Mouse (Mus musculus) heart, adult 8-10 months (tissue): Measurements from ENCODE around the gene Il11ra2. TPM values are rescaled to one million over a fixed set of nuclear protein-coding genes. Genes with fewer than 3 reads are reported as not detected.
"Not testable (repeated sequence)": the region's sequence is repeated elsewhere in the genome, so short reads cannot be mapped to it uniquely, and the experiment has no call there.

Source experiments
- DNase-seq: peaks from one replicate; pipeline ENCODE4 v3.0.0; 2022; ENCODE audit warnings: low spot score
- total RNA-seq, 4 experiments: library from RNA; stranded (reverse); gene quantifications; 2 replicates each; pipeline ENCODE4 v1.2.4; 2022

The Il11ra2 gene
- under 1 TPM in 1 of 4 experiments, not detected in 3; 0.23 TPM for total RNA-seq

GRCm38 (mm10) chr4:42661793-42662192, at the start of gene Il11ra2:
TSS of gene Il11ra2 (minus strand) at chr4:42661893.
- not testable (repeated sequence) for DNase-seq

- DNase-seq, result not testable (repeated sequence)
Measured at GRCm38 (mm10) chr4:42682183-42682524, 20.5 kb upstream of the Il11ra2 start.

GRCm38 (mm10) chr4:42681473-42682182, 19.9 kb upstream of the Il11ra2 start:
- not testable (repeated sequence) for DNase-seq

GRCm38 (mm10) chr4:42680374-42681356, 19.0 kb upstream of the Il11ra2 start:
- not testable (repeated sequence) for DNase-seq

GRCm38 (mm10) chr4:42679365-42679764, 17.7 kb upstream of the Il11ra2 start:
- DNase-seq, result not testable (repeated sequence)

GRCm38 (mm10) chr4:42675415-42675814, 13.7 kb upstream of the Il11ra2 start:
- DNase-seq, result not testable (repeated sequence)

GRCm38 (mm10) chr4:42654951-42655350, 6.7 kb downstream of the Il11ra2 start, which contains the start of gene Ccl27b:
TSS of gene Ccl27b (plus strand) at chr4:42655251.
- not testable (repeated sequence) for DNase-seq

- DNase-seq, result not testable (repeated sequence)
Measured at GRCm38 (mm10) chr4:42629419-42629818, 32.3 kb downstream of the Il11ra2 start, which contains the start of gene Gm2564. TSS of gene Gm2564 (plus strand) at chr4:42629719.

GRCm38 (mm10) chr4:42611895-42612294, 49.8 kb downstream of the Il11ra2 start, which contains the start of gene Gm10591:
TSS of gene Gm10591 (plus strand) at chr4:42612195.
- DNase-seq, result not testable (repeated sequence)

Other genes starting within 250 kb of the Il11ra2 start
- gene Gm21586, start 222.5 kb downstream of the Il11ra2 start, total RNA-seq, result not detected
- under 1 TPM in 1 of 4 experiments, not detected in 3; 0.13 TPM for gene Gm2163, start 195.1 kb downstream of the Il11ra2 start, total RNA-seq
- under 1 TPM in 1 of 4 experiments, not detected in 3; 0.11 TPM for gene Fam205a2, start 133.7 kb downstream of the Il11ra2 start, total RNA-seq
- gene Gm10591, start 49.7 kb downstream of the Il11ra2 start, total RNA-seq, result not detected
- 1 to 10 TPM; 2.0 to 5.4 (median 2.9) TPM for gene Gm2564, start 32.2 kb downstream of the Il11ra2 start, total RNA-seq
- not detected for gene Ccl27b, start 6.6 kb downstream of the Il11ra2 start, total RNA-seq
- gene 4930578G10Rik, start 73.7 kb upstream of the Il11ra2 start, total RNA-seq, result not detected
- gene Ccl19, start 94.7 kb upstream of the Il11ra2 start, total RNA-seq, result under 1 TPM; 0.50 to 0.75 (median 0.61) TPM
- 10 to 100 TPM; 55.3 to 66.3 (median 58.5) TPM for gene Ccl21a, start 112.1 kb upstream of the Il11ra2 start, total RNA-seq
- gene Fam205a1, start 192.0 kb upstream of the Il11ra2 start, total RNA-seq, result not detected
- not detected for gene Gm12394, start 194.9 kb upstream of the Il11ra2 start, total RNA-seq
- gene Fam205c, start 212.3 kb upstream of the Il11ra2 start, total RNA-seq, result 10 to 100 TPM in 2 of 4 experiments, 1 to 10 TPM in 2; 7.5 to 11.8 (median 10.3) TPM